Mouse (Mus musculus): ENCODE measurements around the gene Ctdsp1. TPM values are rescaled to one million over a fixed set of nuclear protein-coding genes. Genes with fewer than 3 reads are reported as not detected.
"Not testable (repeated sequence)": the region's sequence is repeated elsewhere in the genome, so short reads cannot be mapped to it uniquely, and the experiment has no call there.

The Ctdsp1 gene
- polyA plus RNA-seq, 1 experiment, result 177 TPM

GRCm38 (mm10) chr1:74391844-74392441, 634 bp downstream of the Ctdsp1 start:
- Histone ChIP-seq H3K27ac (ENCODE audit: insufficient read depth, low read depth, low read length) (peak overlapping the region; percentile 96), H3K4me1 (ENCODE audit: control insufficient read depth, insufficient read depth, insufficient read length, low read length) (peaks cover 12% of the 10 kb centered on the region), H3K4me3 (ENCODE audit: low read depth, low read length) (peak overlapping the region; percentile 98), H3K36me3 (ENCODE audit: control insufficient read depth, insufficient read depth, low read length) (peaks cover 18% of the 10 kb centered on the region), H3K27me3 (ENCODE audit: control insufficient read depth, insufficient read depth, low read length) (no peaks in the 10 kb centered on the region)
- TF ChIP-seq CTCF (IDR thresholded peaks at IDR 0.05; ENCODE audit: extremely low read depth, insufficient read length, insufficient replicate concordance, low read depth, low read length), result no peak
- TF ChIP-seq POLR2A (IDR thresholded peaks at IDR 0.05; ENCODE audit: low read depth, low read length), result 0 out of 2 replicates have a peak, but pooled peaks have one; percentile 10
- under 1% methylated on average over 63 of the region's 63 CpGs for WGBS

- H3K27me3 ChIP-seq (ENCODE audit: control insufficient read depth, insufficient read depth, low read length), result no peaks in the 10 kb centered on the region
- under 1% methylated on average over 16 of the region's 16 CpGs for WGBS
- H3K4me3 ChIP-seq (ENCODE audit: low read depth, low read length), result peak overlapping the region; percentile 98
- H3K27ac ChIP-seq (ENCODE audit: insufficient read depth, low read depth, low read length), result peak overlapping the region; percentile 96
- H3K36me3 ChIP-seq (ENCODE audit: control insufficient read depth, insufficient read depth, low read length), result peaks cover 18% of the 10 kb centered on the region
- peaks cover 10% of the 10 kb centered on the region for H3K4me1 ChIP-seq (ENCODE audit: control insufficient read depth, insufficient read depth, insufficient read length, low read length)
- TF ChIP-seq POLR2A (IDR thresholded peaks at IDR 0.05; ENCODE audit: low read depth, low read length), result no peak; the same call in 1 of the 2 replicates
- TF ChIP-seq CTCF (IDR thresholded peaks at IDR 0.05; ENCODE audit: extremely low read depth, insufficient read length, insufficient replicate concordance, low read depth, low read length), result no peak
These were observed 1.2 kb downstream of the Ctdsp1 start for GRCm38 (mm10) chr1:74392446-74392994.

- Histone ChIP-seq H3K27ac (ENCODE audit: insufficient read depth, low read depth, low read length) (peak overlapping the region; percentile 84), H3K4me1 (ENCODE audit: control insufficient read depth, insufficient read depth, insufficient read length, low read length) (peaks cover 10% of the 10 kb centered on the region), H3K27me3 (ENCODE audit: control insufficient read depth, insufficient read depth, low read length) (no peaks in the 10 kb centered on the region), H3K36me3 (ENCODE audit: control insufficient read depth, insufficient read depth, low read length) (peaks cover 18% of the 10 kb centered on the region), H3K4me3 (ENCODE audit: low read depth, low read length) (peak overlapping the region; percentile 98)
- TF ChIP-seq POLR2A (IDR thresholded peaks at IDR 0.05; ENCODE audit: low read depth, low read length) (no peak), CTCF (IDR thresholded peaks at IDR 0.05; ENCODE audit: extremely low read depth, insufficient read length, insufficient replicate concordance, low read depth, low read length) (no peak)
- 11% methylated on average over 7 of the region's 7 CpGs for WGBS
These were observed 1.7 kb downstream of the Ctdsp1 start for GRCm38 (mm10) chr1:74393010-74393409.

GRCm38 (mm10) chr1:74393697-74394096, 2.4 kb downstream of the Ctdsp1 start:
- no peak for TF ChIP-seq POLR2A (IDR thresholded peaks at IDR 0.05; ENCODE audit: low read depth, low read length)
- no peak for TF ChIP-seq CTCF (IDR thresholded peaks at IDR 0.05; ENCODE audit: extremely low read depth, insufficient read length, insufficient replicate concordance, low read depth, low read length)
- Histone ChIP-seq H3K36me3 (ENCODE audit: control insufficient read depth, insufficient read depth, low read length) (peaks cover 18% of the 10 kb centered on the region), H3K27ac (ENCODE audit: insufficient read depth, low read depth, low read length) (no peak overlapping the region), H3K4me1 (ENCODE audit: control insufficient read depth, insufficient read depth, insufficient read length, low read length) (peaks cover 10% of the 10 kb centered on the region), H3K4me3 (ENCODE audit: low read depth, low read length) (peak overlapping the region; percentile 98; the same call in 1 of the 2 replicates), H3K27me3 (ENCODE audit: control insufficient read depth, insufficient read depth, low read length) (no peaks in the 10 kb centered on the region)
- 83% methylated on average over 9 of the region's 9 CpGs for WGBS

GRCm38 (mm10) chr1:74394311-74394710, 3.0 kb downstream of the Ctdsp1 start:
- H3K4me1 ChIP-seq (ENCODE audit: control insufficient read depth, insufficient read depth, insufficient read length, low read length), result peaks cover 10% of the 10 kb centered on the region
- no peak for TF ChIP-seq POLR2A (IDR thresholded peaks at IDR 0.05; ENCODE audit: low read depth, low read length)
- no peak for TF ChIP-seq CTCF (IDR thresholded peaks at IDR 0.05; ENCODE audit: extremely low read depth, insufficient read length, insufficient replicate concordance, low read depth, low read length)
- H3K4me3 ChIP-seq (ENCODE audit: low read depth, low read length), result no peak overlapping the region
- no peak overlapping the region for H3K27ac ChIP-seq (ENCODE audit: insufficient read depth, low read depth, low read length)
- peaks cover 18% of the 10 kb centered on the region for H3K36me3 ChIP-seq (ENCODE audit: control insufficient read depth, insufficient read depth, low read length)
- 85% methylated on average over 9 of the region's 9 CpGs for WGBS
- H3K27me3 ChIP-seq (ENCODE audit: control insufficient read depth, insufficient read depth, low read length), result no peaks in the 10 kb centered on the region

GRCm38 (mm10) chr1:74394858-74395257, 3.5 kb downstream of the Ctdsp1 start:
- H3K4me3 ChIP-seq (ENCODE audit: low read depth, low read length), result no peak overlapping the region
- H3K36me3 ChIP-seq (ENCODE audit: control insufficient read depth, insufficient read depth, low read length), result peaks cover 18% of the 10 kb centered on the region
- H3K27me3 ChIP-seq (ENCODE audit: control insufficient read depth, insufficient read depth, low read length), result no peaks in the 10 kb centered on the region
- WGBS, result 91% methylated on average over 15 of the region's 15 CpGs
- peaks cover 6% of the 10 kb centered on the region for H3K4me1 ChIP-seq (ENCODE audit: control insufficient read depth, insufficient read depth, insufficient read length, low read length)
- H3K27ac ChIP-seq (ENCODE audit: insufficient read depth, low read depth, low read length), result no peak overlapping the region
- no peak for TF ChIP-seq CTCF (IDR thresholded peaks at IDR 0.05; ENCODE audit: extremely low read depth, insufficient read length, insufficient replicate concordance, low read depth, low read length)

- Histone ChIP-seq H3K36me3 (ENCODE audit: control insufficient read depth, insufficient read depth, low read length) (peaks cover 18% of the 10 kb centered on the region), H3K27me3 (ENCODE audit: control insufficient read depth, insufficient read depth, low read length) (no peaks in the 10 kb centered on the region), H3K4me1 (ENCODE audit: control insufficient read depth, insufficient read depth, insufficient read length, low read length) (peaks cover 6% of the 10 kb centered on the region), H3K27ac (ENCODE audit: insufficient read depth, low read depth, low read length) (no peak overlapping the region), H3K4me3 (ENCODE audit: low read depth, low read length) (no peak overlapping the region)
- WGBS, result 83% methylated on average over 13 of the region's 13 CpGs
- TF ChIP-seq POLR2A (IDR thresholded peaks at IDR 0.05; ENCODE audit: low read depth, low read length) (no peak), CTCF (IDR thresholded peaks at IDR 0.05; ENCODE audit: extremely low read depth, insufficient read length, insufficient replicate concordance, low read depth, low read length) (no peak)
These were observed 4.0 kb downstream of the Ctdsp1 start for GRCm38 (mm10) chr1:74395290-74395689.

- peak overlapping the region; percentile 59 for H3K4me3 ChIP-seq (ENCODE audit: low read depth, low read length)
- H3K27ac ChIP-seq (ENCODE audit: insufficient read depth, low read depth, low read length), result peak overlapping the region; percentile 83
- not testable (repeated sequence) for H3K4me1 ChIP-seq (ENCODE audit: control insufficient read depth, insufficient read depth, insufficient read length, low read length); H3K27me3 ChIP-seq (ENCODE audit: control insufficient read depth, insufficient read depth, low read length)
- H3K36me3 ChIP-seq (ENCODE audit: control insufficient read depth, insufficient read depth, low read length), result peaks cover 18% of the 10 kb centered on the region
- 14% methylated on average over 12 of the region's 12 CpGs for WGBS
These were observed 5.3 kb downstream of the Ctdsp1 start for GRCm38 (mm10) chr1:74396456-74397222.
